Mouse (Mus musculus) spleen, adult 12 weeks (tissue): ENCODE data around the gene Fam13c.
"Not testable (repeated sequence)": the region's sequence is repeated elsewhere in the genome, so short reads cannot be mapped to it uniquely, and the experiment has no call there.

Experiments used
- DNase-seq: peaks from one replicate; pipeline ENCODE4 v3.0.0; 2022; ENCODE audit warnings: low spot score

Fam13c gene

DNA sequence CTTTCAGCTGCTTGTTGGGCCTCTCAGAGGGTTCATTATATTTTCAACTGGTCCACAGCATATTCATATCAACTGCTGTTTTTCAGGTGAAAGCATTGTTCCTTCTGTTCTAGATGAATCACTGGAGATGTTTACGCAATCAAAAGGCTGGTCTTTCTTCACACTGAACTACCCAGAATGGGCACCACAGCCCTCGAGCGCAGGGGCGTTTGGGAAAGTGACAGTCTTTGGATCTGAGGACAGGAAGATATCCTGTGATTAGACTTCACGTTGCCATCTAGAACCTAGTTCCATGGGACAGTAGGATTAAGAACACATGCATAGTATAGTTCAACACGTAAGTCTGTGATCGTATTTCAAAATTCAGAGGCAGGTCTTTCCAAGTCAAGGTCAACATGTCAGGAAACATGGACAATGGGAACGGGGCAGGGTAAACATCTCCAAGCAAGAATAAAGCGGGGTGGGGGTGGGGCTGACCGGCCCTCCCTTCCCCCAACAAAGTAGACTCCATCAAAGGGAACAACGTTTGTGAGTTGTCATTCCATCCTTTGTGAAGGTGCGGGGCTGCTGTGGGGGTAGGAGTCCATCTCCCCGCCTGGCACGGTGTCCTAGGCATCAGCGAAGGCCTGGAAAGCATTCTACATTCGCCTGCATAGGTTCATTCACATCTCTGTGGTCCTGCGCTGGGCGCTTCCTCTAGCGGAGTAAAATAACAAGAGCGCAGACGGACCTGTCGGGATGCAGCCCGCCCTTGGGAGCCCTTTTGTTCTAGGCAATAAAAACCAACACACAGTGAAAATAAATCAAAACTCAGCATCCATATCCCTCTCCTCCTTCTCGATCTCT is at the start of gene Fam13c:
Gene Fam13c (plus strand): TSS at position 806 of the 846 bp plus-strand sequence.
- DNase-seq, result no peak

DNA sequence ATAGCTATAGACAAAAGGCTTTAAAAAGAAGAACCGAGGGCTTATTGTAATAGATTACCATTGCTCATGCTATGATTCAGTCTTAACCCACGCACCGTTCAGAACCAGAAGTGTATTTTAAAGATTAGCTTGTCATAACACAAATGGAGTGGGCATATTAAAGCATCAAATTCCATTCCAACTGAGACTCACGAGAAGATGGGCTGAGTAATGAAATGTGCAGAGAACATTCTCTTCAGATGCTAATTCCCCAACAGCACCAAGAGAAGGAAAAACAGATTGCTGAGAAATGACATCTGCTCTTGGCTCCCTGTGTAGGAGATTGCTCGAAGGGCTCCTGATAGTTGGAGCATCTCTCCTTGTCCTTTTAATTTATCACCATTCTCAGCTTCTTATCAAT is 44.4 kb upstream of the Fam13c start:
- no peak for DNase-seq

DNA sequence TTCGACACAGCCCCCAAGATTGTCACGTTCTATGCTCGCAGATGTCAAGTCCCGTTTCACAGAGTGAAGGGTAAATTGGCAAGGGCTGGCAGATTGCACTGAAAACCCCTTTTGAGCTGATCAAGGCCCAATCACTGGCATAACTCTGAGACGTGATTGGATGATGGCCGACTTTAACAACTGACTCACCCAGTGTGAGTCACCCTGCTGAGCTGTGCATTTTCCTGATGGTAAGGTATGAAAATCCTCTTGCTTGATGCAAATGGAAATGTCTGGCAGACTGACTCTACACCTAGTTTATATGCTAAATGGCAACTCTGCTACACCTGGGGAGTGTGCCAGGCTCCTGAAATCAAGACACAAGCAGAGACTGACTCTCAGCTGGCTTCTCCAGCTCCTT is 42.1 kb upstream of the Fam13c start:
- DNase-seq, result no peak

DNA sequence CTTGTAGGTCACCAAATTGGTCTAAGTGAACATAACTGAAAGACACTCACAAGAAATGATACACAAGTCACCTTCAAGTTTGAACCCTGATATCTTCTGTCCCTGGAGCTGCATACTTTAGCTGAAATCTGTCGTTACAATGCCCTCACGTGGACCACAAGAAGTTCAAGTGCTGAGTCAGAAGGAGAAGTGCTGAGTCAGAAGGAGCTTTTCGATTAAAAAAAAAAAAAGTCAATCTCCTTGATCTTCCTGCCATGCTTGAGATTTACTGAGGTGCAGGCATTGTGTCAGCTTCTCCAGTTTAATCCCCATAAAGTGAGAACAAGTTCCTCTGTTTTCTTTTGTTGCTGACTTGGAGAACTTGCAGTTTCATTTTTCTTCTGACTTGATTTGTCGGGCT is 38.3 kb upstream of the Fam13c start:
- no peak for DNase-seq

DNA sequence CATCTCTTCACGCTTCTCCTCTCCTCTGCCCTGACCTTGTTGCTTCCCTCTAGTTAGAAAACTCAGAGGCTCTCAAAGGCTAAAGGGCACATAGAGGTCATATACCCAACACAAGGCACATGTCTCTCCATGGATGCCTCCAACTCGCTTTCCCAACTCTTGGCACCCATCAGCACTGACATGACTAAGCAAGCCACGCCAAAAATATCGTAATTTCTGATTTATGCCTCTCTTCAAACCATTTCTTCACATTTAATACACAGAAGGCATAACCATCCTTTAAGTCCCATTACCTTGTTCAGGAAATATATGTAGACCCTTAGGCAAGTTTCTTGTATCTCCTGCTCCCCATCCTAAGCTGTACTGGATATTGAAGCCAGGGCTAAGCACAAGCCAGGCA is 37.6 kb upstream of the Fam13c start:
- no peak for DNase-seq

- no peak for DNase-seq
Observed at GRCm38 (mm10) chr10:70417811-70418486, 22.3 kb upstream of the Fam13c start.

- no peak for DNase-seq
Observed at GRCm38 (mm10) chr10:70419282-70420264, 20.7 kb upstream of the Fam13c start.

GRCm38 (mm10) chr10:70426373-70426772 is 13.9 kb upstream of the Fam13c start:
- DNase-seq, result no peak

DNA sequence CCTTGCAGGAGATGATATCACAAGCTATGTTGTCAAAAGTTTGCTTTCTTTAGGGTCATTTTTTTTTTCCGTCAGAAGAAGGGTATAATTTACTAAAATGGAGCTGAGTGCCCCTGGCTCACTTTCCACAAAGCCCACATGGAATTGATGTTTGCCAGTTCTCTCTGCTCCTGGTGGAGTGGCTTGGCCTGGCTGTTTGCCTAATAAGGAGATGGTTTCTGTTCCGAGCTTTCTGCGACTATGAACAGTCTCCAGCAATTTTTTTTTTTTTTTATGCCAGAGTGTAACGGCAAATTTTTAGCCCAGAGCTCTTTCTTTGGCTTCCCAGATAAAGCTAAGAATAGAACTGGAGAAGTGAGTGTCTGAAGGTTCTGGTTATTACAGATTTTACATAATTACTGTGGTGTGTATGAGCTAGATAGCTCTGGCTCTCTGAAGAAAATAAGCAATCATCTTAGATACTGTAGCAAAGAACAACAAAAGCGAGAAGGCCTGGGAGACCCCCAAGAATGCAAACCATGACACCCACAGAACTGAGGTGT is 12.1 kb upstream of the Fam13c start:
- no peak for DNase-seq

DNA sequence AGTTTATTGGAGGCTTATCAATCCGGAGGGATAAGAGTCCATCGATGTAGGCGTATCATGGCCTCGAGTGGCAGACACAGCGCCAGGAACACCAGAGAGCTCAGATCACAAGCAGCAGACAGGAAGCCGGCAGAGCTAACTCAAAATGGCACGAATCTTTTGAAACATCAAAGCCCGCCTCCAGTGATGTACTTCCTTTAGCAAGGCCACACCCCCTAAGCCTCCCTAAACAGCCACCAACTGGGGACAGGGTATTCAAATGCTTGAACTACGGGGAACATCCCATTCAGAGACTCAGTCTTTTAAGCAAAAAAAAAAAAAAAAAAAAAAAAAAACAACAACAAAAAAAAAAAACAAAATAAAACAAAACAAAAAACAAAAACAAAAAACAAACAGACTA is 10.9 kb upstream of the Fam13c start:
- no peak for DNase-seq

GRCm38 (mm10) chr10:70433334-70433733 is 6.9 kb upstream of the Fam13c start:
- DNase-seq, result no peak

DNA sequence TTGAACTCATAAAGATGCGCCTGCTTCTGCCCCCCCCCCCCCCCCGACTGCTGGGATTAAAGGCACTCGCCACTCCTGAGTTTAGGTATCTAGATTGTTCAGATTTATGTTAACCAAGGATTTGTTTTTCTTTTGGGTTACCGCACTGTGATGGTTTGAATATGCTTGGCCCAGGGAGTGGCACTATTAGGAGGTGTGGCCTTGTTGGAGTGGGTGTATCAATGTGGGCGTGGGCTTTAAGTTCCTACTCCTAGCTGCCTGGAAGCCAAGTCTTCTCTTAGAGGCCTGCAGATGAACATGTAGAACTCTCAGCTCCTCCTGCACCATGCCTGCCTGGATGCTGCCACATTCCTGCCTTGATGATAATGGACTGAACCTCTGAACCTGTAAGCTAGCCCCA is 6.5 kb upstream of the Fam13c start:
- not testable (repeated sequence) for DNase-seq

GRCm38 (mm10) chr10:70436656-70437055 is 3.6 kb upstream of the Fam13c start:
- DNase-seq, result no peak

- DNase-seq, result no peak
Observed at GRCm38 (mm10) chr10:70437289-70437688, 3.0 kb upstream of the Fam13c start.

GRCm38 (mm10) chr10:70440639-70441461 is 569 bp downstream of the Fam13c start:
- no peak for DNase-seq

DNA sequence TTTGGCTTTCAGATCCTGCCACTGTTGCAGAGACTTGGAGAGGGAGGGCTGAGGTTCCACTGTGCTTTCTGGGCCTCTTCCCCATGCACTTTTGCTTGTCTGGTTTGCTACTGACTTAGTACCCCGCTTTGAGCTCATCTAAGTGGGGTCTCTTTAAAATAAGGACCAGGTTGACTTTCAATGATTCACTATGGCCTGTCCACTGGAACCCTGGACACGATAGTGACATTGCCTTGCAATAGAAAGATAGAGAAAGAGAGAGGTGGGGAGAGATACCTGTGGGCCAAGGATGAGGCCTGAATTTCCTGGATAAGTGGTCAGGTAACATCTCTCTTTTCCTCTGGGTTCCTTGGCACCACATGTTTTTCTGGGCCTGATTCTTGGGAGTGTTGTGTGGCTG is 1.9 kb downstream of the Fam13c start:
- DNase-seq, result no peak

DNA sequence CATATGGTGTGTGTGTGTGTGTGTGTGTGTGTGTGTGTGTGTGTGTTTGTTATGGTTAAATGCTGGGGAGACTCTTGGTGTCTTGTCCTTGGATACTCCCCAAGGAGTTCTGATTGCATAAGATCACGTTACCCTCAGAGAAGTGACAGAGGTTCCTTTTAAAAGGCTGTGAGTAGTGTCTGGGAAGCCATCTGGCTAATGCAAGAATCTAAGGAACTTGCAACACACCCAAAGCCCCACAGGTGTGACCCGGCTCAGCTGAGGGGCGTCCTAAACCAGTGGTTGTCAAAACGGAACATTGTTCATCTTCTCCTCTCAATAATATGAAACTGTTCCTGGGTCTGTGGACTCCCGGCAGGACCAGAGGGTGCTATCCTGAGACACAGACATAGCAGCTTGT is 2.3 kb downstream of the Fam13c start:
- DNase-seq, result no peak

- no peak for DNase-seq
Observed at GRCm38 (mm10) chr10:70447787-70448186, 7.5 kb downstream of the Fam13c start.

GRCm38 (mm10) chr10:70449206-70449605 is 8.9 kb downstream of the Fam13c start:
- DNase-seq, result no peak

DNA sequence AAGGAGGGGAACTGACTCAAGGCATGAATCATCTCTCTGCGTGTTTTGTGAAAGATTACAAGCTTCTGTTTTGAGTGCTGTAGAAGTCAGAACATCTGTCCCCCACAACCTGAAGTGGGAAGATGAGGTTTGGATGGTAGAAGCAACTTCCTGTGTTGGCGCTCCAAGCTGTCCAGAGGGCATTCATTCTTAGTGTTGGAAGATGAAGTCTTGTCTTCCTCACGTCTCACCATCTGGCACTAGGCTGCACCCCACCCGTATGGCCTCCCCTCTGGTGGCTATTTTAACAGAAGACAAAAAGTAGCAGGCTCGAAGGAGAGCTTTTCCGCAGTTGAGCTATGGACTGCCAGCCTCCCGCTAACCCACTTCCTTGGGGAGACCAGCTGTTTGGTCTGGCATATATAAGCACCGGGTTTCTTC is 15.6 kb downstream of the Fam13c start:
- DNase-seq, result no peak
